Mouse (Mus musculus): Measurements from ENCODE around the gene Wbp2nl. TPM values are rescaled to one million over a fixed set of nuclear protein-coding genes. Genes with fewer than 3 reads are reported as not detected.
A peak's percentile ranks its signal among the peaks of the same experiment; 100 is the strongest.
"Not testable (repeated sequence)": the region's sequence is repeated elsewhere in the genome, so short reads cannot be mapped to it uniquely, and the experiment has no call there.

Wbp2nl gene
- total RNA-seq, 2 experiments from 2014 or later, result not detected

DNA sequence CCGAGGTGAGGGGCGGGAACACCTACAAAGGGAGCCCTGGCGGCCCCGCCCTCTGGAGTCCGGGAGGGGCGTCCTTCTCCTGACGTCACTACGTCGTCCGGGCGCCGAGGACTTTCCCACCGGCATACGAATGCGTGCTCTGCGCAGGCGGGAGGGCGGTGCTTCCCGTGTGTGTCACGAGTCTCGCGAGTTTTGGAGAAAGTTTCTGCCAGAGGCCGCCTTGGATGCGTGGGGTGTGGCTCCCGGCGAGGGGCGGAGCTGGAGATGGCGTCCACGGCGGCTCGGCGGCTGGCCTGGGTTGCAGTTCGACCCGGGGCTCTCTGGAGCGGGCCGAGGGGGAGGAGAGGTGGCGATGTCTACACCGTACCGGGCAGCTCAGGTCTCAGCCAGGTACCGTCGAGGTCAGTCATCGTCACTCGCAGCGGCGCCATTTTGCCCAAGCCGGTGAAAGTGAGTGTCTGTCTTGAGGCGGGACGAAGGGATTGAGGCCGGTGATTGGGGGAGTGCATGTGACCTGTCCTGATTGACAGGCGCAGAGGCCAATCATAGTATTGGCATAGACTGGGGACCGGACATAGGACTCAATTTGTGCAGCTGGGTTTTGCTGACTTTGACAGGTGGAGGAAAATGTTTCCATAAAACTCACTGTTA, 47.2 kb downstream of the Wbp2nl start:
- intact Hi-C loops (cut with DNase I), result no loop called here
- peak; percentile 99 for DNase-seq (ENCODE audit: low spot score in 2 of 2)

DNA sequence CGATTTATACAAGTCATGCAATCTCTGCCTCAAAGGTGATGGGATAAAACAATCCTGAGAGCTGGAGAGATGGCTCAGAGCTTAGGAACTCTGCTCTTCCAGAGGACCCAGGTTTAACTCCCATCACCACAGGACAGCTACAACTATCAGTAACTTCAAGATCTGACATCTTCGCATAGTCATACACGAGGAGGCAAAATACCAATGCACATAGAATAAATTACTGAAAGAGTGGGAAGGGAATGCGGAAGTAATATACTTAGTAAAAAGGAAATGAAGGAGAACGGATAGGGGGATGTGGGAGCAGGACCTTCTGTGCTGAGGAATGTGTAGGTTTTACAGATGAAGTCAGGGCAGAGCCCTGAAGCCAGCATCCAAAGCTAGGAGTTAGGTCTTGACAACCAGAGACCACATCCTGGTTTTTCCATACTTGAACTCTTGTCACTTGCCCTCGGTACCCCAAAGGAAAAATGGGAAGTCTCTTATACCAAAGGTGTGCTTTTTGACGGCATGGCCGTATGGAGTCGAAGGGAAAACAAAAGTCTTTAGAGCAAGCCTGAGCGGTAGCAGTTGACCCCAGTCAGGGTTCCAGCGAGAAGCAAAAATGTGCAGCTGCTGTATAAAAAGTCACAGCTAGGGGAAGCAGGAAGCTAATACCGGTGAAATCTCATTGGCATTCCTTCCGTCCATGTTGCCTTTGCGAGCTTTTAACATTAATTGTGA, 48.0 kb downstream of the Wbp2nl start:
- DNase-seq (ENCODE audit: low spot score in 2 of 2), result no peak
- intact Hi-C loops (cut with DNase I), result no loop called here

DNA sequence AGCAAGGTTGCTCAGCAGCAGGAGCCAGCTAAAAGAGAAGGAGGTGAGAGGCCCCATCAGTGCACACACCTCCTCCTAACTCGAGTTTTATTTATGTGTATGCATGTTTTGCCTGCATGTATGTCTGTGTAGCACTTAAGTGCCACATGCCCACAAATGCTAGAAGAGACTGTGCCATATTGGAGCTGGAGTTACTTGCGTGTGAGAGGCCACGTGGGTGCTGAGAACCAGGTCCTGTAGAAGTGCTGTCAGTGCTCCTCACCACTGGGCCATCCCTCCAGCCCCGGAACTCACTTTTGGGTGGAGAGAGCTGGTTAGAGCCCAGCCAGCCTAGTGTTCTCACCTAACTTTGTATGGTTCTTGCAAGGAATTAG, 48.5 kb downstream of the Wbp2nl start:
- DNase-seq (ENCODE audit: low spot score in 2 of 2), result no peak
- intact Hi-C loops (cut with DNase I), result no loop called here

- intact Hi-C loops (cut with DNase I), result no loop called here
- no peak for DNase-seq (ENCODE audit: low spot score in 2 of 2)
These were observed 49.1 kb downstream of the Wbp2nl start for GRCm38 (mm10) chr15:82347852-82348251.

DNA sequence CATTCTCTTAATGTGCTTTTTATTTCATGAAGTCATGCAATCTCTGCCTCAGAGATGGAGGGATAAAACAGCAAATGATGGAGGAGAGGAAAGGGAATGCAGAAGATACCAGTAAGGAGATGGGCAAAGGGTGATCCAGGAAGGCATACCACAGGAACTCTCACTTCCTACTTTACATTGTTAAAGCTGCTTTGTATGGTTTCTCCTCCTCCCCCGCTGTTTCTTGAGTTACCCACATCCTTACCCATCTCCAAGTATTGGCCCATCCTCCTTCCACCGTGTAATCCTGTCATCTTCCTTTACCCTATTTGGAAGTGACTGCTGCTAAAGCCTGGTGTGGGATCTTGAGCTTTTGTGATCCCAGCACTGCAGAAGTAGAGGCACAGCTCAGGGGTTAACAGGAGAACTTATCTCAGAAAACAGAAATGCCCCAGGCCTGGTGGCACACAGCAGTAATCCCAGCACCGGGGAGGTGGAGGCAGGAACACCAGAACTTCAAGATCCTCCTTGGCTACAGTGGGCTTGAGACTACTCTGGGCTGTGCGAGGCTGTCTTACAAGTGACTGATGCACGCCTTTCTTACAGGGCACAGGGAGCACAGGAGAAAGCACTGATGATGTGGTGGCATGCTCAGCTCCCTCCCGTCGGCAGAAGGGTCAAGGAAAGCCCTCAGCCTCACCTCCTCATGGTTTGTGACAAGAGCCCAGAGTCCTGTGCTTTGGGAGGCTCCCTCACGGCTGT, 49.7 kb downstream of the Wbp2nl start:
- intact Hi-C loops (cut with DNase I), result no loop called here

GRCm38 (mm10) chr15:82348999-82349341, 50.2 kb downstream of the Wbp2nl start:
- intact Hi-C loops (cut with DNase I), result no loop called here

More for the DNA sequence above, 49.7 kb downstream of the Wbp2nl start:
- DNase-seq (ENCODE audit: low spot score in 2 of 2), result no peak

DNA sequence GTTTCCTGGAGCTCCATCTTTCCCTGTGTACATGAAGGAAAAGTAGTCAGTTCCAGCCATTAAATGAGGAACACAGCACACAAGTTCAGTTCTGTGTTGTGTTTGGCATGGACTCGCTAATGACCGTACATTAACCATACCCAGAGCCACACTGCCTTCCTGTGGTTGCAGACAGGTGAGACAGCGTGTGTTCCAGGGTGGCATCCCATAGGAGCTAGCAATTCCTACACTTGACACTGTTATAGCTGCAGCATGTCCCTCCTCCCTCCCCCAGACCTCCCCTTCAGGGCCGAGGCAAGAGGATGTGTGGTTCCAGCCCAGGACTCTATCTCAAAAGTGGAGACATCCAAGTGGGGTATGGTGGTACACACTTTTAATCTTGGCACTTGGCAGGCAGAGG, 51.6 kb downstream of the Wbp2nl start:
- no peak for DNase-seq (ENCODE audit: low spot score in 2 of 2)
- intact Hi-C loops (cut with DNase I), result no loop called here

More at GRCm38 (mm10) chr15:82348999-82349341, 50.2 kb downstream of the Wbp2nl start:
- DNase-seq (ENCODE audit: low spot score in 2 of 2), result no peak

DNA sequence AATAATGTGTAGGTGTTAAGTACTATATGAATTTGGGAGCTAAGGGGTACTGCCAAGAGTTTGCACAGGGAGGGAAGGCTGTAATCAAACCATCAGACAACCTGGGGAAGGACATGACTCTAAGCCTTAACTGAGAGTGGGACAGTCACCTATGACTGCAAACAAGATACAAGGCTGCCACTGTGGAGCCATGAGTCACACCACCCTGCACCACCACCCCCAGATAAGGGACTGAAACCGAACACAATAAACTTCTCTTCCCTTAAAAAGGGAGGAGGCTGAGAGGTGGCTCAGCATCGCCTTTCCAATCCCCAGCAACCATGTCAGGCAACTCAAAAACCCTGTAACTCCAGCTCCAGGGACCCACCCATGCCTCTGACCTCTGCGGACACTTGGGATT, 52.7 kb downstream of the Wbp2nl start:
- no peak for DNase-seq (ENCODE audit: low spot score in 2 of 2)
- intact Hi-C loops (cut with DNase I), result no loop called here

DNA sequence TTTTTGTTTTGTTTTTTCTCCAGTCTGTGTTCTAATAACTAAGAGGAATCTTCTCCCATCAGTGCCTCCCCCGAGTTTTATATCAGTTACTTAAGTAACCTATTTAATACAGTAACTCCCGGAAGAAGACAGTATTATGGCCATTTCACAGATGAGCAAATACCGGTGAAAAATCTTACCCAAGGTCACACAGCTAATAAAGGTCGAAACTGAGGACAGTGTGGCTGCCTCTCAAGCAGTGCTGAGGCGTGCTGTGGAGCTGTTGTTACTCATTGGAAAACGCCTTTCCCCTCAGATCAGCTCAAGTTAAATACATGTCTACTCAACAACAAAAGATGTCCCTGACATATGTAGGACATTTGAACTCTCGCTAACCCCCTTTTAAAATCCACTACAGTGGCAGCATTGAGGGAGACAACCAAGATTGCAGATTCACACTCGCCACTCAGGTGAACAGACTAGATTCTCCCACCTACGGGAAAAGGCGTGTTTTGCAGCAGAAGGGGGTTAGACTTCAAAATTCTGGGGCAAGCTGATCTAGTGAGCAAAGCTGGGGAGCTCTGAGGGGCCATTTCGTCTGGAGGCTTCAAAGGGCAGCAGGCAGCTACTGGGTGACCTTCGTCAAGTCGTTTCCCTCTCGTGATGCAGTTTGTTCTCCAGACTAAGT, 54.5 kb downstream of the Wbp2nl start:
- intact Hi-C loops (cut with DNase I), result no loop called here
- no peak for DNase-seq (ENCODE audit: low spot score in 2 of 2)

DNA sequence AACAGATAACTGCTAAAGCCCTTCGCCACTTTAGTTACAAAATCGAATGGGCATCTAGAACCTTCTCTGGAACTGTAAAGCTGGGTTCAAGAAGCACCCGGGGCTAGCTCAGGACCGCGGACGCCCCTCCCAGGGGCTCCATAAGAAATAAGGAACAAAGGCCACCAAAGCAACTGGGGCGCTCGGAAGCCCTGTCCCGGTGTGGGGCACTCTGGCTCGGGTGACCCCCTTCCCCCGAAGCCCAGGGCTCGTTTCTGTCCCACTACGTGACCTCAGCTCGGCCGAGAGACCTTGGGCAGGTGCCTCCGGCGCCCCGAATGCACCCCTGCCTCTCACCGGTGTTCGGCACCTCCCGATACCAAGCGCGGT, 55.0 kb downstream of the Wbp2nl start:
- intact Hi-C loops (cut with DNase I), result loop anchor here (1.0 kb wide), 1 partner anchor 64 kb away; no protein-coding TSS in a partner anchor
- no peak for DNase-seq (ENCODE audit: low spot score in 2 of 2)

- peak; percentile 98 for DNase-seq (ENCODE audit: low spot score in 2 of 2)
- intact Hi-C loops (cut with DNase I), result loop anchor here (1.0 kb wide), 1 partner anchor 63 kb away; no protein-coding TSS in a partner anchor
These were observed 55.6 kb downstream of the Wbp2nl start, which contains the start of gene Ndufa6 for GRCm38 (mm10) chr15:82354126-82354945. TSS of gene Ndufa6 (minus strand) at chr15:82354322.

- no peak for DNase-seq (ENCODE audit: low spot score in 2 of 2)
- intact Hi-C loops (cut with DNase I), result no loop called here
These were observed 59.9 kb downstream of the Wbp2nl start for GRCm38 (mm10) chr15:82358431-82359260.

- no peak for DNase-seq (ENCODE audit: low spot score in 2 of 2)
- intact Hi-C loops (cut with DNase I), result no loop called here
These were observed 62.8 kb downstream of the Wbp2nl start for GRCm38 (mm10) chr15:82361459-82362018.

GRCm38 (mm10) chr15:82362234-82362633, 63.5 kb downstream of the Wbp2nl start:
- no peak for DNase-seq (ENCODE audit: low spot score in 2 of 2)
- intact Hi-C loops (cut with DNase I), result no loop called here

DNA sequence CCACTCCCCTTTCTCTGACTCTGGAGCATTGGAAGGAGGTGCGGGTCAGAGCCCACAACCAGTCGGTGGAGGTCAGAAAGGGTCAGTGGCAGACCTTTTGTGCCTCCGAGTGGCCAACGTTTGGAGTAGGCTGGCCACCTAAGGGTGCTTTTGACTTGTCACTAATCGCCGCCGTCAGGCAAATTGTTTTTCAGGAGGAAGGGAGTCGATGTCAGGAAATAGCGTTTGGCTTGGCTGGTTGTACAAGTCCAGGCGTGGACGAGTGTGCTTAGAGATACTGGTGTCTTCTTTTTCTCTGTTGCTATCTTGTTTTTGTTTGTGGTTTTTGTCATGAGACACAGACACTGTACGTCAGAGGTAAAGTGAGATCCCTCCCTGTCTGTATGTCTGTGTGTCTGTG, 65.0 kb downstream of the Wbp2nl start:
- intact Hi-C loops (cut with DNase I), result not testable (repeated sequence)

More for the DNA sequence above, 65.0 kb downstream of the Wbp2nl start:
- not testable (repeated sequence) for DNase-seq (ENCODE audit: low spot score in 2 of 2)

Measured in left cerebral cortex, postnatal 14 days (tissue).